Mouse (Mus musculus): ENCODE measurements around the gene Evx2. TPM values are rescaled to one million over a fixed set of nuclear protein-coding genes. Genes with fewer than 3 reads are reported as not detected.

Gene Evx2
- polyA plus RNA-seq, 1 experiment = not detected

DNA sequence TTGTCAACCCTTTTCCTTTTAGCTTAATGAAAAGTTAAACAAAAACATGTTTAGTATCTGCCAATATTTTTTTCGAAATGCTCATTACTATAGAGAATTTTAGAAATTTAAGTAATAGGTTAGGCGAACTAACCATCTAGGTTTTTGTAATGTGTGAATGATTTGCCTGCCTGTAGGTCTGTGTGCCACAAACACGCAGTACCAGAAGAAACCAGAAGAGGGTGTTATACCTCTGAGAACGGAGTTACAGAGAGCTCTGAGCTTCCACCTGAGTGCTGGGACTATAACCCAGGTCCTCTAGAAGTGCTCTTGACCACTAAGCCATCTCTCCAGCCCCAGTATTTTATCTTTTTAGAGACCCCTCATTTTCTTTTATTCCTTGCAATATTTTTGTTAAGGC is 23.9 kb downstream of the Evx2 start:
- TF ChIP-seq GATA1 (IDR thresholded peaks at IDR 0.05; ENCODE audit: low read length) (no peak), TAL1 (IDR thresholded peaks at IDR 0.05; ENCODE audit: low read length) (no peak)
- no peaks in the 10 kb centered on the region for H3K36me3 ChIP-seq (ENCODE audit: control insufficient read depth)
- no peaks in the 10 kb centered on the region for H3K4me1 ChIP-seq (ENCODE audit: control insufficient read depth)
- H3K4me3 ChIP-seq (replicated peaks) = no peak overlapping the region
- H3K27me3 ChIP-seq (ENCODE audit: control insufficient read depth) = no peaks in the 10 kb centered on the region; the same call in 1 of the 2 replicates
- no peaks in the 10 kb centered on the region for H3K9me3 ChIP-seq (ENCODE audit: control insufficient read depth, low read length)

DNA sequence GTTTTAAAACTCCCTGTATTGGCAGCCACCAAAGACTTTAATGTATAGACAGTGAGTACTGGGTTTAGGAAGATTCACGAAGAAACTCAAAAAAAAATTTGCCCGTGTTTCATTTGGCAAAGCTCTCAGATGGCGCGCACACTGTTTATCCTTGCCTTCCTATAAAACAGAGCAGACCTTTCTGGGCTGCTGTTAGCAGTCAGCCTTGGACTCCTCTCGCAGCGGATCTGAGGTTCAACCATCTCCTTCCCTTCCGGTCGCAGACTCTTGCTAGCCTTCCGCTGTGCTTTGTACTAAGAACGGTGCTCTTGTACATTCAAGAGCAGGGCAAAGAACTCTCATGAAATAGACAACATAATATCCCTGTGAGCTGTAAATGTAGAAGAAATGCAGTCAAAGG is 39.0 kb downstream of the Evx2 start:
- no peaks in the 10 kb centered on the region for H3K9me3 ChIP-seq (ENCODE audit: control insufficient read depth, low read length)
- no peak overlapping the region for H3K4me3 ChIP-seq (replicated peaks)
- no peaks in the 10 kb centered on the region for H3K36me3 ChIP-seq (ENCODE audit: control insufficient read depth)
- no peak for TF ChIP-seq TAL1 (IDR thresholded peaks at IDR 0.05; ENCODE audit: low read length)
- no peak for TF ChIP-seq GATA1 (IDR thresholded peaks at IDR 0.05; ENCODE audit: low read length)
- no peaks in the 10 kb centered on the region for H3K27me3 ChIP-seq (ENCODE audit: control insufficient read depth)
- H3K4me1 ChIP-seq (ENCODE audit: control insufficient read depth) = no peaks in the 10 kb centered on the region

DNA sequence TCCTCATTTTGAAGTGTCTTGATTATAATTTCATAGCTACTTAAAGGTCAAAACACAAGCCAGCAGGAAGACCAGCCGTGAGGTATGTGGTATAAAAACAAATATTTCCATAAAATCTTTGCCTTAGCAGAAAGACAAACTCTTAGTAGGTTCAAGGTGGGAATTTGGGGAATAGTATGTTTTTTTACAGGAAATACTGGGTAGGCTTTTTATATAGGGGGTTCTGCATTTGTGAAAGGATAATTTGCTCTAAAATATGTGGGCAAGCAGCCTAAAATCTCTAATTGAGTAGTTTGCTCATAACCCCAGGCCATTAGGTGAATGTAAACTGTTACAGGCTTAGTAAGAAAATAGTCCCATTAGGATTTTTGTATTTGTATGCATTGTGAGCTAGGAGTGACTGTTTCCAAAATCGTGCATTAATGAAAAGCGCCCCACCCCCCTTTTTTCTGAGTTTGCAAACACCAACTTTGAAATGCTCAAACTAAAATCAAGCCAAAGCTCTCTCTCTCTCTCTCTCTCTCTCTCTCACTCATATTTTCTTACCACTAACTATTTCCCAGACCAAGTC is 39.6 kb downstream of the Evx2 start:
- Histone ChIP-seq H3K4me3 (replicated peaks) (no peak overlapping the region), H3K9me3 (ENCODE audit: control insufficient read depth, low read length) (no peaks in the 10 kb centered on the region), H3K4me1 (ENCODE audit: control insufficient read depth) (no peaks in the 10 kb centered on the region), H3K27me3 (ENCODE audit: control insufficient read depth) (no peaks in the 10 kb centered on the region), H3K36me3 (ENCODE audit: control insufficient read depth) (no peaks in the 10 kb centered on the region)
- TF ChIP-seq GATA1 (IDR thresholded peaks at IDR 0.05; ENCODE audit: low read length) (no peak), TAL1 (IDR thresholded peaks at IDR 0.05; ENCODE audit: low read length) (no peak)

DNA sequence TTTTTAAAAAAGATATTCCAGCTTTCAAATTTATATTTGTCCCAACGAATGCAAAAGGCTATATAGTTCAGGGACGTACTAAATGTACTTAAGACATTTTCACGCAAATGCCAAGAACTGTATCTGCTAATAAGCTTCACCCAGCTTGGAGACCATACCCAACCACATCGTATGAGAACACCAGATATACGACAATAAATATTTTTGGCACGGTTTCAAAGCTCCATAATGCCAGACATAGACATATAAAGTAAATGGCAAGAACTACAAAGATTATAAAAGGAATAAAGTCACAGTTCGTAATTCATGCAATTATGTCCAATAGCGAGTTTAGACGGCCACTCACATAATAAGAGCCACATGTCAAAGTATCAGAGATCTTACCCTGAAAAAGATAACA is 41.7 kb downstream of the Evx2 start:
- no peaks in the 10 kb centered on the region for H3K27me3 ChIP-seq (ENCODE audit: control insufficient read depth)
- H3K4me3 ChIP-seq (replicated peaks) = no peak overlapping the region
- H3K9me3 ChIP-seq (ENCODE audit: control insufficient read depth, low read length) = no peaks in the 10 kb centered on the region
- no peaks in the 10 kb centered on the region for H3K4me1 ChIP-seq (ENCODE audit: control insufficient read depth)
- no peaks in the 10 kb centered on the region for H3K36me3 ChIP-seq (ENCODE audit: control insufficient read depth)
- TF ChIP-seq GATA1 (IDR thresholded peaks at IDR 0.05; ENCODE audit: low read length) = no peak
- no peak for TF ChIP-seq TAL1 (IDR thresholded peaks at IDR 0.05; ENCODE audit: low read length)

DNA sequence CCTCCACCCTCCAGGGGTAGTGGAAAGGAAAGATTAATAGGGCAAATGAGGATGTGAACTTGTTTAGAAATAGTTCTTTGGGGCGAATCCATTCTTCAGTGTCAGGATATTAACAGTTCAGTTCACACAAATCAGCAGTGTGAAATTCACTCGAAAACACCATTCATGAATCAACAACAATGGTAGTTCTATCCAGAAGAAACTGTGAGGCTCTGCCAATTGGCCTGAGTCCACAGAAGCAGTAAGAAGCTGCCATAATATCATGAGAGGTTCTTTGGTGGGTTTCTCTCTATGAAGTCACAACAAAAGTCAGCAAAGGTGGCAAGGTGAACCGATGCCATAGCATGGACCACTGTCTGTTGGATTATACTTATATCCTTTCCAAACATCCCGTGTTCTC is 48.0 kb downstream of the Evx2 start:
- H3K4me1 ChIP-seq (ENCODE audit: control insufficient read depth) = no peaks in the 10 kb centered on the region
- H3K9me3 ChIP-seq (ENCODE audit: control insufficient read depth, low read length) = no peaks in the 10 kb centered on the region
- H3K36me3 ChIP-seq (ENCODE audit: control insufficient read depth) = no peaks in the 10 kb centered on the region
- no peak for TF ChIP-seq GATA1 (IDR thresholded peaks at IDR 0.05; ENCODE audit: low read length)
- TF ChIP-seq TAL1 (IDR thresholded peaks at IDR 0.05; ENCODE audit: low read length) = no peak
- H3K27me3 ChIP-seq (ENCODE audit: control insufficient read depth) = no peaks in the 10 kb centered on the region
- no peak overlapping the region for H3K4me3 ChIP-seq (replicated peaks)

DNA sequence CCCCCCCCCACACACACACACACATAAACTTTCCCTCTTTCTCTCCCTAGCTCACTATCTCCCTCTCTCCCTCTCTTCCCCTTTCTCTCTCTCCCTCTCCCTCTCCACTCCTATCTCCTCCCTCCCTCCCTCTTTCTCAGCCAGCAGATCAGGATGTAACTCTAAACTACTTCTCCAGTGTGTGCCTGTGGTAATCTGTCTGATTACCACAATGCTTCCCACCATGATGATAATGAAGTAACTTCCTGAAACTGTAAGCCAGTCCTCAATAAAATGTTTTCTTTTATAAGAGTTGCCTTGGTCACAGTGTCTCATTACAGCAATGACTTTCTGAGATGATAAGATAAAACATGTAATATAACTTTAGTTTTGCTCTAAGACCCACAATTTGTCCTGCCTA is 50.0 kb downstream of the Evx2 start:
- no peaks in the 10 kb centered on the region for H3K27me3 ChIP-seq (ENCODE audit: control insufficient read depth)
- TF ChIP-seq TAL1 (IDR thresholded peaks at IDR 0.05; ENCODE audit: low read length) (no peak), GATA1 (IDR thresholded peaks at IDR 0.05; ENCODE audit: low read length) (no peak)
- H3K9me3 ChIP-seq (ENCODE audit: control insufficient read depth, low read length) = no peaks in the 10 kb centered on the region
- no peaks in the 10 kb centered on the region for H3K36me3 ChIP-seq (ENCODE audit: control insufficient read depth)
- no peaks in the 10 kb centered on the region for H3K4me1 ChIP-seq (ENCODE audit: control insufficient read depth)
- H3K4me3 ChIP-seq (replicated peaks) = no peak overlapping the region

DNA sequence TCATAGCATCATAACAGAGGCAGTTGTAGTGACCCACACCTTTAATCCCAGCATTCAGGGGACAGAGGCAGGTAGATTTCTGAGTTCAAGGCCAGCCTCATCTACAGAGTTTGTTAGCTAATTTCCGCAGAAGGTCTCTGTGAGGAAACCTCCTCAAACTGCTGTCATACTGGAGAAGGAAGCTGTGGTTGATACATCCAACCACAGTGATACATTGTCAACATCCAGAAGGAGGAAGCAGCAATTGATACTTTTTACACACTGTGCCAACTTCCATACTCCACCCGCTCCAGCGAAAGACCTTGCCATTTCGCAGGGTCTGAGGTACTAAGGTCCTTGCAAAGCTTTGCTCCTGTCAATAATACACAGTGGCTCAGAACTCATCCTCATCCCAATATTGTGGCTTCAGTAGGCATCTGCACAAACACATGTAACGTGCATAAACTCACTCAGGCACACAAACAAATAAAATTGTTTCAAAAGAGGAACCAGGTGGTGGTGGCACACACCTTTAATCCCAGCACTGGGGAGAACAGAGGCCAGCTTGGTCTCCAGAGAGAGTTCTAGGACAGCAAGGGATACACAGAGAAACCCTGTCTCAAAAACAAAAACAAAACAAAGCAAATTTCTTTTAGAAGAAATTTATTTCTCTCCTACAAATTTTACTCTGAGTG is 53.1 kb downstream of the Evx2 start:
- no peaks in the 10 kb centered on the region for H3K4me1 ChIP-seq (ENCODE audit: control insufficient read depth)
- no peak overlapping the region for H3K4me3 ChIP-seq (replicated peaks)
- no peaks in the 10 kb centered on the region for H3K9me3 ChIP-seq (ENCODE audit: control insufficient read depth, low read length)
- H3K36me3 ChIP-seq (ENCODE audit: control insufficient read depth) = no peaks in the 10 kb centered on the region
- no peak for TF ChIP-seq GATA1 (IDR thresholded peaks at IDR 0.05; ENCODE audit: low read length)
- TF ChIP-seq TAL1 (IDR thresholded peaks at IDR 0.05; ENCODE audit: low read length) = no peak
- H3K27me3 ChIP-seq (ENCODE audit: control insufficient read depth) = no peaks in the 10 kb centered on the region

DNA sequence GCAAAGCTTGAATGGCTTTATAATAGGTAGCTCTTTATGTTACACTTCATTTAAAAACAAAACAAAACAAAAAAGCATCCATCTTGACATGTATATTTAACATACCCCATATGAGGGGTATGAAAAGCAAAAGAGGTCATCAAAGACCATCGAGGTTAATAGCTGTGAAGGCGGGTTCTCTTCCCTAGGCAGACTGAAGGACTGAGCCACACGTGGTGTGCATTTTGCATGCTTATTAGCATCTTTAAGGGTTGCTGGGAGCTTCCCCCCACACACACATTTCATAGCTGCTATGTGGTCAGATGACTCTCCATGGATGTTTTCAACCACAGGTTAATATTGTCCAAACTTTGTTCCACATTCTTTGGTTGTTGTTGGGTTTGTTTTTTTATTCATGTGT is 55.3 kb downstream of the Evx2 start:
- no peaks in the 10 kb centered on the region for H3K4me1 ChIP-seq (ENCODE audit: control insufficient read depth)
- H3K36me3 ChIP-seq (ENCODE audit: control insufficient read depth) = no peaks in the 10 kb centered on the region
- TF ChIP-seq GATA1 (IDR thresholded peaks at IDR 0.05; ENCODE audit: low read length) (no peak), TAL1 (IDR thresholded peaks at IDR 0.05; ENCODE audit: low read length) (no peak)
- H3K4me3 ChIP-seq (replicated peaks) = no peak overlapping the region
- no peaks in the 10 kb centered on the region for H3K9me3 ChIP-seq (ENCODE audit: control insufficient read depth, low read length)
- H3K27me3 ChIP-seq (ENCODE audit: control insufficient read depth) = no peaks in the 10 kb centered on the region

Other genes starting within 250 kb of the Evx2 start
- 1.7 and 2.0 TPM in 2 replicates for gene Lnpk, start 80.1 kb downstream of the Evx2 start, polyA plus RNA-seq (2012)
- gene Hoxd13, start 8.8 kb upstream of the Evx2 start, polyA plus RNA-seq (2012) = not detected in 2 replicates
- gene Hoxd12, start 15.5 kb upstream of the Evx2 start, polyA plus RNA-seq (2012) = not detected in 2 replicates
- not detected in 2 replicates for gene Hoxd11, start 20.0 kb upstream of the Evx2 start, polyA plus RNA-seq (2012)
- gene Hoxd10, start 32.4 kb upstream of the Evx2 start, polyA plus RNA-seq (2012) = not detected in 2 replicates
- not detected in 2 replicates for gene Hoxd9, start 38.2 kb upstream of the Evx2 start, polyA plus RNA-seq (2012)
- not detected in 2 replicates for gene Hoxd8, start 45.1 kb upstream of the Evx2 start, polyA plus RNA-seq (2012)
- gene Hoxd3, start 52.4 kb upstream of the Evx2 start, polyA plus RNA-seq (2012) = not detected in 2 replicates
- 0.06 TPM in 1 of 2 replicates, not detected in the other for gene Hoxd4, start 52.4 kb upstream of the Evx2 start, polyA plus RNA-seq (2012)
- not detected in 2 replicates for gene Gm28230, start 67.2 kb upstream of the Evx2 start, polyA plus RNA-seq (2012)
- gene Hoxd1, start 103.4 kb upstream of the Evx2 start, polyA plus RNA-seq (2012) = not detected in 2 replicates
- gene Mtx2, start 166.2 kb upstream of the Evx2 start, polyA plus RNA-seq (2012) = 5.5 and 6.0 TPM in 2 replicates